Mouse (Mus musculus) embryonic facial prominence, embryonic 10.5 days (tissue): ENCODE results near the gene Zscan18. TPM values are rescaled to one million over a fixed set of nuclear protein-coding genes. Genes with fewer than 3 reads are reported as not detected.

ENCODE experiments used
- DNase-seq: peaks from one replicate; pipeline ENCODE4 v3.0.0-alpha.2; 2017; ENCODE audit warnings: low spot score
- H3K27ac ChIP-seq: fragments of 300-500 bp; sonication (generic); replicated peaks from 2 replicates; pipeline ENCODE4 v1.5.1; 2016; ENCODE audit warnings: mild to moderate bottlenecking
- H3K27me3 ChIP-seq: fragments of 300-500 bp; sonication (generic); replicated peaks from 2 replicates; pipeline ENCODE4 v1.6.1; 2016; ENCODE audit warnings: low read depth, mild to moderate bottlenecking; ENCODE audit not compliant: poor library complexity, severe bottlenecking
- H3K36me3 ChIP-seq: fragments of 300-500 bp; sonication (generic); replicated peaks from 2 replicates; pipeline ENCODE4 v1.6.1; 2016; ENCODE audit warnings: mild to moderate bottlenecking, moderate library complexity
- H3K4me1 ChIP-seq: fragments of 300-500 bp; sonication (generic); 2 replicates; pipeline ENCODE4 v1.6.1; 2016
- H3K4me3 ChIP-seq: fragments of 300-500 bp; sonication (generic); 2 replicates; pipeline ENCODE4 v1.5.1; 2016; ENCODE audit warnings: mild to moderate bottlenecking, moderate library complexity
- H3K9me3 ChIP-seq: fragments of 300-500 bp; sonication (generic); 2 replicates; pipeline ENCODE4 v1.6.1; 2016; ENCODE audit warnings: mild to moderate bottlenecking
- WGBS: fragments of 180-500 bp; shearing (Covaris S2); methylation state at CpG from one replicate; pipeline ENCODE4 v1.1.7; 2016; 5-methylcytosine and 5-hydroxymethylcytosine counted together
- polyA plus RNA-seq: library from polyadenylated mRNA; unstranded; fragments of >200 nt; fragmentation: Nextera tagmentation; extraction: Ambion mirVana; gene quantifications from 2 replicates; pipeline ENCODE4 v1.2.1, GENCODE M21; 2016

The Zscan18 gene
- polyA plus RNA-seq, 1 experiment from 2014 or later, result 14.5 TPM

GRCm38 (mm10) chr7:12787333-12787732 is 16.1 kb downstream of the Zscan18 start:
- Histone ChIP-seq H3K4me1 (peaks cover 3% of the 10 kb centered on the region; the same call in 1 of the 2 replicates), H3K4me3 (no peak overlapping the region), H3K36me3 (no peaks in the 10 kb centered on the region), H3K9me3 (no peaks in the 10 kb centered on the region), H3K27ac (no peak overlapping the region), H3K27me3 (no peaks in the 10 kb centered on the region)
- WGBS, result 81% methylated on average over 6 of the region's 6 CpGs
- no peak for DNase-seq

GRCm38 (mm10) chr7:12780151-12780830 is 23.1 kb downstream of the Zscan18 start:
- peaks cover 14% of the 10 kb centered on the region for H3K4me1 ChIP-seq
- H3K27ac ChIP-seq, result peak overlapping the region; percentile 86
- H3K9me3 ChIP-seq, result peaks cover 4% of the 10 kb centered on the region; the same call in 1 of the 2 replicates
- DNase-seq, result peak; percentile 93
- no peaks in the 10 kb centered on the region for H3K27me3 ChIP-seq
- peaks cover 3% of the 10 kb centered on the region for H3K36me3 ChIP-seq
- H3K4me3 ChIP-seq, result peak overlapping the region; percentile 88
- WGBS, result under 1% methylated on average over 57 of the region's 57 CpGs

DNA sequence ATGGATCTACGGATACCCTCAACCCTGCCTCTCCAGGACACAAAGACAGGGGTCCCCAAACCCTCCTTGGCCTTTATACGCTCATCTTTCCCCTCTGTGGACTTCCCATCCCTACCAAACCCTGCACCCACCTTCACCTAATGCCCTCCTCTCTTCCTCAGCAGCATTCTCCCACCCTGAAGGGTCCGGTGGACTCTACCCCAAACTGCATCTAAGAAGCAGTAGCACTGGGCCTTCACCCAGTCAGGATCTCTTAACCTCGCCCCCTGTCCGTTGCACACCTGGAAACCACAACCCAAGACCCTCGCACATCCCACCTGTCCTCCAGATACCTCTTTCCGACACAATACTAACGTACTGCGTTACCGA is 23.7 kb downstream of the Zscan18 start:
- Histone ChIP-seq H3K27ac (peak overlapping the region; percentile 86), H3K4me3 (peak overlapping the region; percentile 88), H3K27me3 (no peaks in the 10 kb centered on the region), H3K9me3 (peaks cover 9% of the 10 kb centered on the region), H3K36me3 (peaks cover 8% of the 10 kb centered on the region), H3K4me1 (peaks cover 14% of the 10 kb centered on the region)
- 20% methylated on average over 10 of the region's 10 CpGs for WGBS
- no peak for DNase-seq

DNA sequence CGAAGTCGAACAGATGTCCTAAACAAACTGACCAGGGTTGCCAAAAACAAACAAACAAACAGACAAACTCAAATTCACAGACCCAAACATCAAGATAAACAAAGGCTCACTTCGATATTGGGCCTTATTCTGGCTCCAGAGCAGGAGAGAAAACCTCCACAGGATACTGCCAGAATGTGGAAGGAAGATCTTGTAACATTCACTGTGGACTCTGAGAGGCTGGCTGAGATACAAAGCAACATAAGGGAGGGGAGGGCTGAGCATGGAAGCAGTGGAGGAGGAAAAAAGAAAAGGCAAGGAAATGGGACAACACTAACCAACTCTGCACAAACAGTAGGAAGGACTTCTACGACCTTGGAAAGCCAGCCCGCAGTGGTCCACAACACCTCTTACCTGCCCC is 24.3 kb downstream of the Zscan18 start:
- DNase-seq, result no peak
- H3K9me3 ChIP-seq, result peaks cover 9% of the 10 kb centered on the region
- WGBS, result 93% methylated on average over 5 of the region's 5 CpGs
- H3K4me1 ChIP-seq, result peaks cover 14% of the 10 kb centered on the region
- no peaks in the 10 kb centered on the region for H3K27me3 ChIP-seq
- peaks cover 15% of the 10 kb centered on the region for H3K36me3 ChIP-seq
- H3K4me3 ChIP-seq, result peak overlapping the region; percentile 88
- H3K27ac ChIP-seq, result no peak overlapping the region

DNA sequence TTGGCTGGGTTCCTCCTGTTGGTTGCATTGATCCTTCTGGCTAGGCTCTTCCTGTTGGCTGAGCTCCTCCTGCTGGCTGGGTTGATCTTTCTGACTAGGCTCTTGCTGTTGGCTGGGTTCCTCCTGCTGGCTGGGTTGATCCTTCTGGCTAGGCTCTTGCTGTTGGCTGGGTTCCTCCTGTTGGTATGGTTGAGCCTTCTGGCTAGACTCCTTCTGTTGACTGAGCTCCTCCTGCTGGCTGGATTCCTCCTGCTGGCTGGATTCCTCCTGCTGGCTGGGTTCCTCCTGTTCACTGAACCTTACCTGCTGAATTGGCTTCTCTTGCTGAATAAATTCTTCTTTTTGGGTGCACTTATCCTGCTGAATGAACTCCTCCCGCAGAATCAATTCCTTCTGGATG is 28.8 kb downstream of the Zscan18 start:
- WGBS, result 96% methylated on average over 1 of the region's 1 CpGs
- H3K27ac ChIP-seq, result no peak overlapping the region
- H3K36me3 ChIP-seq, result peaks cover 60% of the 10 kb centered on the region
- H3K9me3 ChIP-seq, result peaks cover 8% of the 10 kb centered on the region
- H3K27me3 ChIP-seq, result no peaks in the 10 kb centered on the region
- H3K4me3 ChIP-seq, result no peak overlapping the region
- peaks cover 5% of the 10 kb centered on the region for H3K4me1 ChIP-seq
- no peak for DNase-seq

GRCm38 (mm10) chr7:12774111-12774510 is 29.3 kb downstream of the Zscan18 start:
- no peak overlapping the region for H3K4me3 ChIP-seq
- H3K4me1 ChIP-seq, result peaks cover under 1% of the 10 kb centered on the region; the same call in 1 of the 2 replicates
- H3K27ac ChIP-seq, result no peak overlapping the region
- peaks cover 8% of the 10 kb centered on the region for H3K9me3 ChIP-seq
- no peak for DNase-seq
- 89% methylated on average over 9 of the region's 9 CpGs for WGBS
- peaks cover 65% of the 10 kb centered on the region for H3K36me3 ChIP-seq
- H3K27me3 ChIP-seq, result no peaks in the 10 kb centered on the region

DNA sequence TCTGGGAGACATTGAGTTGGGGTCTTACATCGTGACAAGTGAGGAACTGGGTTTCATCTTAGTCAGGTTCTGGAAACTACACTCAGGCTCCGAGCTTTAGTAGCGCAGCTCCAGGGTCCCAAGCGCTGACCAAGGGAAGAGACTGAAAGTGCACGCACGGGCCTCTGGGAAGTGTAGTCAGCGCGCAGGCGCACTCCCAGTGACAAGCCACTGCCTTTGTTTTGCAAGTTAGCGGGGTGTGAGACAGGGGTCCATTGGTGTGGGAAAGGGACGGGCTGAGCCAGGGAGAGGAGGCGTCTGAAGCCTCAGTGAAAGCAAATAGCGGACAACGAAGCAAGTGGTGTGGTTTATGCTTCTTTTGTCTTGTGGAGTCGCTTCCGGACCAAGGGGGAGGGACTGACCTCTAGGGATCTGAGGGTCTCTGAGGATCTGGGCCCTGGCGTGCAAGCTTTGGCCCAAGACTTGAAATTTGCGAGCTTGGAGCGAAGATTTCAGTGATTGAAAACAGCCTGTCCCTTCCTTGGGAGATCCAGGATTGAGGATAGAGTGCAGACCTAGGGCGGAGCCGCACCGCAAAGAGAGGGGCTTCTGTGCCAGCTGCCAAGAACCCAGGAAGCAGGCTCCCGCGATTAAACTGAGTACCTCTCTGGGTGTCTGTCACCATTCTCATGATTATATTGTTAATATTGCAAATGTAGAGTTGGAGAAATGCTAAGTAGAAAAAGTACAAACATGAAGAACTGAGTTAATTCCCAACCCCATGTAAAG is 53.8 kb downstream of the Zscan18 start:
- WGBS, result 69% methylated on average over 24 of the region's 24 CpGs
- peak; percentile 12 for DNase-seq
- Histone ChIP-seq H3K27ac (no peak overlapping the region; the same call in 1 of the 2 replicates), H3K4me3 (peak overlapping the region; percentile 25; the same call in 1 of the 2 replicates), H3K27me3 (no peaks in the 10 kb centered on the region), H3K4me1 (no peaks in the 10 kb centered on the region), H3K9me3 (peaks cover 24% of the 10 kb centered on the region), H3K36me3 (no peaks in the 10 kb centered on the region)

GRCm38 (mm10) chr7:12734904-12735303 is 68.5 kb downstream of the Zscan18 start, which contains the start of gene Vmn2r56:
Vmn2r56 (minus strand) TSS chr7:12735004.
- no peaks in the 10 kb centered on the region for H3K27me3 ChIP-seq
- H3K4me3 ChIP-seq, result no peak within 1 kb of the TSS
- H3K4me1 ChIP-seq, result no peaks in the 10 kb centered on the region
- H3K36me3 ChIP-seq, result no peaks in the 10 kb centered on the region
- H3K27ac ChIP-seq, result no peak within 1 kb of the TSS
- no peak for DNase-seq
- H3K9me3 ChIP-seq, result peaks cover 29% of the 10 kb centered on the region
- WGBS, result 70% methylated on average over 1 of the region's 1 CpGs

Other genes with a start within 250 kb of the Zscan18 start
- not detected in 2 replicates for gene Vmn2r53, start 194.8 kb downstream of the Zscan18 start, polyA plus RNA-seq
- not detected in 2 replicates for gene Vmn2r54, start 163.3 kb downstream of the Zscan18 start, polyA plus RNA-seq
- not detected in 2 replicates for gene Vmn2r55, start 118.6 kb downstream of the Zscan18 start, polyA plus RNA-seq
- not detected in 2 replicates for gene Vmn2r56, start 68.6 kb downstream of the Zscan18 start, polyA plus RNA-seq
- 16.1 and 20.4 TPM in 2 replicates for gene Zfp329, start 15.2 kb upstream of the Zscan18 start, polyA plus RNA-seq
- 31.6 and 33.0 TPM in 2 replicates for gene Zfp110, start 31.1 kb upstream of the Zscan18 start, polyA plus RNA-seq
- gene Zfp128, start 77.5 kb upstream of the Zscan18 start, polyA plus RNA-seq, result 5.7 and 6.6 TPM in 2 replicates
- gene Zscan22, start 94.2 kb upstream of the Zscan18 start, polyA plus RNA-seq, result 19.7 and 20.1 TPM in 2 replicates
- 1,112 and 1,123 TPM in 2 replicates for gene Rps5, start 118.7 kb upstream of the Zscan18 start, polyA plus RNA-seq
- gene Rnf225, start 123.8 kb upstream of the Zscan18 start, polyA plus RNA-seq, result 0.67 and 1.0 TPM in 2 replicates
- 11.8 and 12.5 TPM in 2 replicates for gene Zfp324, start 162.2 kb upstream of the Zscan18 start, polyA plus RNA-seq
- 15.1 and 15.7 TPM in 2 replicates for gene Zfp446, start 174.2 kb upstream of the Zscan18 start, polyA plus RNA-seq
- gene Slc27a5, start 194.6 kb upstream of the Zscan18 start, polyA plus RNA-seq, result not detected in 2 replicates
- 452 and 468 TPM in 2 replicates for gene Trim28, start 195.5 kb upstream of the Zscan18 start, polyA plus RNA-seq
- gene Zbtb45, start 206.4 kb upstream of the Zscan18 start, polyA plus RNA-seq, result 27.2 and 28.4 TPM in 2 replicates
- 89.1 and 93.0 TPM in 2 replicates for gene Chmp2a, start 231.2 kb upstream of the Zscan18 start, polyA plus RNA-seq
- gene Ube2m, start 234.6 kb upstream of the Zscan18 start, polyA plus RNA-seq, result 157 and 159 TPM in 2 replicates